Mouse (Mus musculus): ENCODE measurements at regions not wholly inside any gene's neighbourhood (a gene's known extent, or its start where the extent isn't known, plus 50 kb on each side); places are given as distances from the start of the nearest gene placed in this dataset.
A peak's percentile ranks its signal among the peaks of the same experiment; 100 is the strongest.
"Not testable (repeated sequence)": the region's sequence is repeated elsewhere in the genome, so short reads cannot be mapped to it uniquely, and the experiment has no call there.

- no peak for DNase-seq (ENCODE audit: low spot score)
These were observed 105.7 kb upstream of the Klf3 start for GRCm38 (mm10) chr5:64697466-64697865.

- no peak for DNase-seq (ENCODE audit: low spot score)
These were observed 104.6 kb upstream of the Klf3 start for GRCm38 (mm10) chr5:64698458-64699116.

- DNase-seq (ENCODE audit: low spot score): no peak
These were observed 103.2 kb upstream of the Klf3 start for GRCm38 (mm10) chr5:64700030-64700429.

- DNase-seq (ENCODE audit: low spot score): no peak
These were observed 101.9 kb upstream of the Klf3 start for GRCm38 (mm10) chr5:64701219-64701779.

GRCm38 (mm10) chr5:64701780-64702231 lies 101.4 kb upstream of the Klf3 start:
- DNase-seq (ENCODE audit: low spot score): peak; percentile 77

- not testable (repeated sequence) for DNase-seq (ENCODE audit: low spot score)
These were observed 100.8 kb upstream of the Klf3 start for GRCm38 (mm10) chr5:64702404-64702803.

- DNase-seq (ENCODE audit: low spot score): peak; percentile 33
These were observed 99.9 kb upstream of the Klf3 start for GRCm38 (mm10) chr5:64703091-64703872.

- peak; percentile 73 for DNase-seq (ENCODE audit: low spot score)
These were observed 99.0 kb upstream of the Klf3 start for GRCm38 (mm10) chr5:64704144-64704543.

GRCm38 (mm10) chr5:64706586-64706985 lies 96.6 kb upstream of the Klf3 start:
- no peak for DNase-seq (ENCODE audit: low spot score)

- DNase-seq (ENCODE audit: low spot score): peak; percentile 16
These were observed 94.0 kb upstream of the Klf3 start for GRCm38 (mm10) chr5:64709146-64709545.

- DNase-seq (ENCODE audit: low spot score): no peak
These were observed 93.0 kb upstream of the Klf3 start for GRCm38 (mm10) chr5:64710236-64710635.

- no peak for DNase-seq (ENCODE audit: low spot score)
These were observed 92.2 kb upstream of the Klf3 start for GRCm38 (mm10) chr5:64710968-64711367.

- no peak for DNase-seq (ENCODE audit: low spot score)
These were observed 89.0 kb upstream of the Klf3 start for GRCm38 (mm10) chr5:64714221-64714653.

GRCm38 (mm10) chr5:64714710-64715109 lies 88.5 kb upstream of the Klf3 start:
- DNase-seq (ENCODE audit: low spot score): no peak

GRCm38 (mm10) chr5:64716551-64716950 lies 86.6 kb upstream of the Klf3 start:
- no peak for DNase-seq (ENCODE audit: low spot score)

GRCm38 (mm10) chr5:64722211-64722610 lies 81.0 kb upstream of the Klf3 start:
- peak; percentile 63 for DNase-seq (ENCODE audit: low spot score)

- DNase-seq (ENCODE audit: low spot score): no peak
These were observed 75.3 kb upstream of the Klf3 start for GRCm38 (mm10) chr5:64727847-64728246.

- no peak for DNase-seq (ENCODE audit: low spot score)
These were observed 70.8 kb upstream of the Klf3 start for GRCm38 (mm10) chr5:64732356-64732755.

- no peak for DNase-seq (ENCODE audit: low spot score)
These were observed 66.2 kb upstream of the Klf3 start for GRCm38 (mm10) chr5:64736985-64737384.

GRCm38 (mm10) chr5:64738096-64738780 lies 65.0 kb upstream of the Klf3 start:
- DNase-seq (ENCODE audit: low spot score): no peak

GRCm38 (mm10) chr5:64738781-64739310 lies 64.3 kb upstream of the Klf3 start:
- no peak for DNase-seq (ENCODE audit: low spot score)

Data from adipocyte (in vitro differentiated cells).